Comparison of ENCODE assay signal across 7 mouse cellular contexts in genomic region chr8:92360083-92360861, GRCm38 (mm10). TPM values are rescaled to one million over a fixed set of nuclear protein-coding genes. Genes with fewer than 3 reads are reported as not detected.
DNase-seq lines count a peak whose midpoint lies in the region; ATAC-seq and TF ChIP-seq lines count a peak whose summit lies in the region.

No protein-coding gene starts in this region.

- no peak overlapping the region for H3K27ac ChIP-seq in embryonic fibroblast, embryonic 13.5 days (ENCODE audit: insufficient read depth, low read length)
- H3K27ac ChIP-seq in intestine, embryonic 15.5 days: no peak overlapping the region
- H3K27ac ChIP-seq in midbrain, embryonic 11.5 days (ENCODE audit: low read depth, low read length): peak overlapping the region; percentile 100

- no peaks in the 10 kb centered on the region for H3K36me3 ChIP-seq in intestine, embryonic 15.5 days
- H3K36me3 ChIP-seq in midbrain, embryonic 11.5 days (ENCODE audit: control insufficient read depth, insufficient read depth, low read length): peaks cover 4% of the 10 kb centered on the region; the same call in 1 of the 2 replicates

- peak; percentile 13 for DNase-seq in right cerebral cortex, postnatal 4 days
- no peak for DNase-seq in right cerebral cortex, postnatal 10 days (ENCODE audit: low spot score in 2 of 2)
- peak; percentile 97 for DNase-seq in midbrain, embryonic 11.5 days (ENCODE audit: low spot score, missing footprints)
- no peak for DNase-seq in layer of hippocampus, adult 18-20 months (ENCODE audit: low spot score in 2 of 2)
- DNase-seq in left cerebral cortex, adult 11 months (ENCODE audit: low spot score): no peak

- no peaks in the 10 kb centered on the region for H3K4me1 ChIP-seq in embryonic fibroblast, embryonic 13.5 days (ENCODE audit: control insufficient read depth, insufficient read depth, low read length)
- peaks cover 39% of the 10 kb centered on the region for H3K4me1 ChIP-seq in intestine, embryonic 15.5 days (replicated peaks)
- H3K4me1 ChIP-seq in midbrain, embryonic 11.5 days (ENCODE audit: control insufficient read depth, insufficient read depth, low read length): peaks cover 20% of the 10 kb centered on the region

- ATAC-seq in intestine, embryonic 15.5 days: no peak
- no peak for ATAC-seq in midbrain, embryonic 11.5 days (ENCODE audit: low FRiP score)

- peak overlapping the region; percentile 62 for H3K4me3 ChIP-seq in embryonic fibroblast, embryonic 13.5 days (ENCODE audit: insufficient read depth, low read length)
- H3K4me3 ChIP-seq in intestine, embryonic 15.5 days (replicated peaks): peak overlapping the region; percentile 16
- peak overlapping the region; percentile 97 for H3K4me3 ChIP-seq in midbrain, embryonic 11.5 days (ENCODE audit: low read depth, low read length)

- no peak for TF ChIP-seq POLR2A in embryonic fibroblast, embryonic 13.5 days (IDR thresholded peaks at IDR 0.05; ENCODE audit: low read depth, low read length)

- peak overlapping the region; percentile 28 for H3K4me2 ChIP-seq in intestine, embryonic 15.5 days (replicated peaks)
- peak overlapping the region; percentile 90 for H3K4me2 ChIP-seq in midbrain, embryonic 11.5 days

- no peaks in the 10 kb centered on the region for H3K9me3 ChIP-seq in intestine, embryonic 15.5 days
- H3K9me3 ChIP-seq in midbrain, embryonic 11.5 days (ENCODE audit: control insufficient read depth, low read length): no peaks in the 10 kb centered on the region

- no peak overlapping the region for H3K9ac ChIP-seq in intestine, embryonic 15.5 days
- peak overlapping the region; percentile 99 for H3K9ac ChIP-seq in midbrain, embryonic 11.5 days (ENCODE audit: low read length)

- H3K27me3 ChIP-seq in intestine, embryonic 15.5 days (replicated peaks): peaks cover 81% of the 10 kb centered on the region
- peaks cover 9% of the 10 kb centered on the region for H3K27me3 ChIP-seq in midbrain, embryonic 11.5 days (ENCODE audit: control insufficient read depth, insufficient read depth, low read length)

- WGBS in intestine, embryonic 15.5 days: 1% methylated on average over 77 of the region's 77 CpGs
- WGBS in midbrain, embryonic 11.5 days: 1% methylated on average over 74 of the region's 77 CpGs

- no peak for TF ChIP-seq CTCF in embryonic fibroblast, embryonic 13.5 days (IDR thresholded peaks at IDR 0.05; ENCODE audit: borderline replicate concordance, insufficient read depth, low read length)

RNA-seq across cellular contexts. Expression of gene Irx5, which starts 2.8 kb away (rescaled TPM):
- 4.1 and 5.8 TPM in 2 replicates for polyA plus RNA-seq in embryonic fibroblast, embryonic 13.5 days (2011; ENCODE audit: insufficient read length, low read depth, missing spikeins)
- polyA plus RNA-seq in intestine, embryonic 15.5 days (2015; fragmentation: Nextera tagmentation; extraction: Ambion mirVana): 0.11 and 0.13 TPM in 2 replicates
- polyA plus RNA-seq in midbrain, embryonic 11.5 days (2014; fragmentation: Nextera tagmentation; extraction: Ambion mirVana): 40.5 and 43.2 TPM in 2 replicates
- total RNA-seq in layer of hippocampus, adult 18-20 months (2021): under 1 TPM in 1 of 2 experiments, not detected in 1; 0.32 TPM

Comparison
In these comparisons a context has a peak if more than half of its experiments do, and no peak if none do; other contexts are left out.
1. DNase-seq: peak in right cerebral cortex, postnatal 4 days (single experiment) and midbrain, embryonic 11.5 days (single experiment); none in right cerebral cortex, postnatal 10 days (0 of 2), layer of hippocampus, adult 18-20 months (0 of 2) and left cerebral cortex, adult 11 months (single experiment).
2. H3K4me3 ChIP-seq: peak in every context shown above with its lines; median percentile 97 in midbrain, embryonic 11.5 days; 62 in embryonic fibroblast, embryonic 13.5 days; 16 in intestine, embryonic 15.5 days.